Mouse (Mus musculus): ENCODE measurements around the gene Klrb1f.
"Not testable (repeated sequence)": the region's sequence is repeated elsewhere in the genome, so short reads cannot be mapped to it uniquely, and the experiment has no call there.

Klrb1f gene

GRCm38 (mm10) chr6:129045601-129046000, at the start of gene Klrb1f:
Gene Klrb1f, plus strand, starts transcription at chr6:129045901.
- DNase-seq: no peak

GRCm38 (mm10) chr6:128996054-128996767, 49.5 kb upstream of the Klrb1f start:
- no peak for DNase-seq

GRCm38 (mm10) chr6:128996768-128997442, 48.8 kb upstream of the Klrb1f start:
- no peak for DNase-seq

GRCm38 (mm10) chr6:129001392-129001791, 44.3 kb upstream of the Klrb1f start:
- DNase-seq: no peak

GRCm38 (mm10) chr6:129008552-129008951, 37.1 kb upstream of the Klrb1f start:
- no peak for DNase-seq

- DNase-seq: not testable (repeated sequence)
These were observed 35.7 kb upstream of the Klrb1f start for GRCm38 (mm10) chr6:129009846-129010504.

- no peak for DNase-seq
These were observed 35.2 kb upstream of the Klrb1f start for GRCm38 (mm10) chr6:129010505-129010873.

GRCm38 (mm10) chr6:129012012-129012411, 33.7 kb upstream of the Klrb1f start:
- not testable (repeated sequence) for DNase-seq

GRCm38 (mm10) chr6:129012966-129013365, 32.7 kb upstream of the Klrb1f start:
- no peak for DNase-seq

GRCm38 (mm10) chr6:129013762-129014276, 31.9 kb upstream of the Klrb1f start:
- no peak for DNase-seq

- no peak for DNase-seq
These were observed 31.3 kb upstream of the Klrb1f start for GRCm38 (mm10) chr6:129014399-129014798.

GRCm38 (mm10) chr6:129027451-129028248, 18.1 kb upstream of the Klrb1f start:
- DNase-seq: no peak

- DNase-seq: no peak
These were observed 15.4 kb upstream of the Klrb1f start for GRCm38 (mm10) chr6:129030175-129030824.

GRCm38 (mm10) chr6:129030964-129031363, 14.7 kb upstream of the Klrb1f start:
- no peak for DNase-seq

- no peak for DNase-seq
These were observed 12.3 kb upstream of the Klrb1f start for GRCm38 (mm10) chr6:129033397-129033796.

- DNase-seq: no peak
These were observed 10.7 kb upstream of the Klrb1f start for GRCm38 (mm10) chr6:129035017-129035416.

GRCm38 (mm10) chr6:129036326-129036725, 9.4 kb upstream of the Klrb1f start:
- no peak for DNase-seq

GRCm38 (mm10) chr6:129036890-129037463, 8.7 kb upstream of the Klrb1f start:
- no peak for DNase-seq

- no peak for DNase-seq
These were observed 4.2 kb upstream of the Klrb1f start for GRCm38 (mm10) chr6:129041470-129041869.

GRCm38 (mm10) chr6:129042470-129042869, 3.2 kb upstream of the Klrb1f start:
- DNase-seq: no peak

GRCm38 (mm10) chr6:129048381-129048780, 2.7 kb downstream of the Klrb1f start:
- DNase-seq: no peak

All from cerebellum, adult 9-11 months (tissue).